Mouse (Mus musculus): ENCODE data around the gene Fbl. TPM values are rescaled to one million over a fixed set of nuclear protein-coding genes. Genes with fewer than 3 reads are reported as not detected.
"Not testable (repeated sequence)": the region's sequence is repeated elsewhere in the genome, so short reads cannot be mapped to it uniquely, and the experiment has no call there.

The Fbl gene
- polyA plus RNA-seq (2016; fragmentation: Nextera tagmentation; extraction: Ambion mirVana), result 123 and 147 TPM in 2 replicates

DNA sequence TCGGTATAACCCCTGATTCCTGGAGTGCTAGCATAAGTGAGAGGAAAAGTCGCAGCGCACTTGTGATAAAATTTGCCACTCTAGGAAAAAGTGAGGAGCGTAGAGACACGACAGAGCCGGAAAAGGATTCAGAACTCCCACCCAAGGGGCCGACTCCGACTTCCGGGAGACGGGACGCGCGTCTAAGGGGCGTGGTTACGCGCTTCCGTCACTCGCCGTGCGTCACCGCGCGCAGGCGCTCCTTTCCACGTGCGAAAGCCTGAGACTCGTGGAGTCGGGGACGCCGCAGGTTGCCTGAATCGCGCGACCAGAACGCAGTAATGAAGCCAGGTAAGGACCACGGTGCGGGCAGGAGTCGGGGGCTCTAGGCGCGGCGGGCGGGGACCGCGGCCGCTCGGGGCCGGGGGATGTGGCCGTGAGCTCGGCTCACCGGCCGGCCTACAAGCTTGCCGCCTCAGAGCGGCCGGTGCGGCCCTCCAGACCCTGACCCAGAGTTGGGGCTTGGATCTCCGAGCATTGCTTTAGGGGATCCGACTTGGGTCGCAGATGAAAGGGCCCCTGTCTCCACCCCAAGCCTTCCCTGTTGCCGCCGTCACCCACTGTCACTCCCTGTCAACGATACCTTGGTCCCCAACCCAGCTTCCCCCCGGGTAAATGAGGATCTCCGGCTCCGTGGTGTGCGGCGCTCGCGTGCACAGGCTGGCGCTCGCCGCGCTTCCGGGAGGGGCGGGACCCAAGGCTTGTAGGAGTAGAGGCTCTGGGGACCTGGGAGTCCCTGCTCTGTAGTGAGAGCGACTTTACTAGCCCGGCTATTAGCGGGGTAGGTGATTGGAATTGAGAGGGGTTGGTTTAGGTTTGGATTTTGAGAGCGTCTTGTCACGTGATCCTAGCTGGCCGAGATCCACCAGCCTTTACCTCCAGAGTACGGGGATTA, at the start of gene Fbl:
Gene Fbl (plus strand): TSS at position 222 of the 934 bp plus-strand sequence.
- peak; percentile 93 for DNase-seq (ENCODE audit: low spot score)
- Histone ChIP-seq H3K27me3 (ENCODE audit: insufficient read depth, poor library complexity, severe bottlenecking) (no peaks in the 10 kb centered on the region), H3K4me3 (peak within 1 kb of the TSS; percentile 92), H3K27ac (peak within 1 kb of the TSS; percentile 90), H3K4me1 (replicated peaks) (peaks cover 32% of the 10 kb centered on the region), H3K36me3 (peaks cover 7% of the 10 kb centered on the region; the same call in 1 of the 2 replicates), H3K9me3 (peaks cover 8% of the 10 kb centered on the region; the same call in 1 of the 2 replicates)
- WGBS, result under 1% methylated on average over 78 of the region's 80 CpGs

DNA sequence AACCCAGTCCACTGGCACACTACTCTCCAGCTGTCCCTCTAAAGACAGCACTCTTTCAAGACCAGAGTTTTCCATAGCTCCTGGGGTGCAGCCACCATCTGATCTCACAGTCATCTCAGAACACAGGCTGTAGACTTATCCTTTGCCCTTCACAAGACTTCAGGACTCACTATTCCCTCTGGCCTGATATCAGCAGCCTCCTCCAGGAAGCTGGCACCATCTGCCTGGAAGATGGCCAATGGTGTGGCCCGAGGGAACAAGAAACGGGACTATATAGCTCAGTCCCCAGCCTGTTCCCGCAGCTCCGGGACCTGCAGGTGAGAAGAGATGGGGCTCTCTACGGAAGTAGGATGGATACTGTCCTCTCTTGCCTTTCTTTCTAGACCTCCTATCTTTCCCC, 40.3 kb upstream of the Fbl start, which contains the start of gene 9530053A07Rik:
Gene 9530053A07Rik (plus strand): TSS at position 301 of the 400 bp plus-strand sequence.
- H3K36me3 ChIP-seq, result no peaks in the 10 kb centered on the region
- no peaks in the 10 kb centered on the region for H3K9me3 ChIP-seq
- H3K27ac ChIP-seq, result no peak within 1 kb of the TSS
- no peaks in the 10 kb centered on the region for H3K4me1 ChIP-seq (replicated peaks)
- no peak for DNase-seq (ENCODE audit: low spot score)
- no peaks in the 10 kb centered on the region for H3K27me3 ChIP-seq (ENCODE audit: insufficient read depth, poor library complexity, severe bottlenecking)
- 84% methylated on average over 5 of the region's 5 CpGs for WGBS
- no peak within 1 kb of the TSS for H3K4me3 ChIP-seq

DNA sequence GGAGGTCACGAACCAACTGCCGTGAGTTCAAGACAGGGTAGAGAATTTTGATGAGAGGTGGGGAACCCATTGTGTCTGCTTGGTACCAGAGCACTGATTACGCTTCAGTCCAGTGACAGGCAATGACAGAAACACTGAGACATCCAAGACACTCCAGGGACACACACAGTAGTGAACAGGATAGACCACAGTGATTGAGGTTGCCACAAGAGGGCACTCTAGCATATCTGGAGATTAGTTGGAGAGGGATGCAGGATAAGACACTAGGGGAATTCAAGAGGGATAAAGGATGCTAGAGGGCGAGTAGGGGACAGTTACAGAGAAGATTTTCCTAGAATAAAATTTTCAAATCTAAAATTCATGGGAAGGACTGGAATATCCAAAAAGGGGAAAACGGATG, 31.9 kb upstream of the Fbl start:
- peak; percentile 33 for DNase-seq (ENCODE audit: low spot score)
- Histone ChIP-seq H3K9me3 (no peaks in the 10 kb centered on the region), H3K36me3 (no peaks in the 10 kb centered on the region), H3K4me3 (no peak overlapping the region), H3K27ac (no peak overlapping the region), H3K27me3 (ENCODE audit: insufficient read depth, poor library complexity, severe bottlenecking) (no peaks in the 10 kb centered on the region), H3K4me1 (replicated peaks) (no peaks in the 10 kb centered on the region)
- 61% methylated on average over 5 of the region's 5 CpGs for WGBS

DNA sequence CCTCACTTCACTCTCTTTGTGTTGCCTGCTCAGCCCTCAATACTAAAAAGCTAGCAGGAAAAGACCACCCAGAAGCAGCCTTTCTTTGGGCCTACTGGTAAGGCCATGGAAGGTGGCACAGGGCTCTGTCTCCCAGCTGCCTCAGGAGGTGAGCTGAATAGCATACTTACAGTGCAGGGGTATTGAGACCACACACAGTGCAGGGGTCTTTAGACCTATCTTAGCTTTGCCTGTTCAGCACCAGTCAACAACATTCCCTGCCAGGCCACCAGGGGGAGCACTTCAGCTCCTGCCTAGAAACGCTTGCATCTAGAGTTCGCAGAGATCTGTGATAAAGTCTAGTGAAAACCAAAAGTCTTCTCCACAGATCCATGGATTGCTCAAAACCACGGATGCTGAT, 21.2 kb upstream of the Fbl start:
- Histone ChIP-seq H3K4me3 (no peak overlapping the region), H3K4me1 (replicated peaks) (peaks cover 19% of the 10 kb centered on the region), H3K27me3 (ENCODE audit: insufficient read depth, poor library complexity, severe bottlenecking) (peaks cover 17% of the 10 kb centered on the region; the same call in 1 of the 2 replicates), H3K27ac (no peak overlapping the region), H3K36me3 (no peaks in the 10 kb centered on the region), H3K9me3 (peaks cover 15% of the 10 kb centered on the region)
- WGBS, result 26% methylated on average over 3 of the region's 3 CpGs
- peak; percentile 80 for DNase-seq (ENCODE audit: low spot score)

DNA sequence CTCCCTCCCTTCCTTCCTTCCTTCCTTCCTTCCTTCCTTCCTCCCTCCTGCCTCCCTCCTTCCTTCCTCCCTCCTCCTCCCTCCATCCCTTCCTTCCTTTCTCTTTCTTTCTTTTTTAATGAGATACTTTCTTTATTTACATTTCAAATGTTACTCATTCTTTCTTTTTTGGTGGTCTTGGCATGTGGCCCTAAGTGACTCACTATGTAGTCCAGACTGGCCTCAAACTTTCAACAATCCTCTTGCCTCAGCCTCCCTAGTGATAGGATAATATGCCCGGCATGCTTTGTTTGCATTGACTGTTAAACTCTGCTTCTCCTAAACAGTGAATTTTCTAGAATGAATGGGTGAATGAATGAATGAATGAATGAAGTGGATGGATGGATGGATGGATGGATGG, 19.7 kb upstream of the Fbl start:
- 99% methylated on average over 1 of the region's 1 CpGs for WGBS
- Histone ChIP-seq H3K4me1 (replicated peaks) (peaks cover 19% of the 10 kb centered on the region), H3K36me3 (no peaks in the 10 kb centered on the region), H3K9me3 (0 out of 2 replicates have a peak, but pooled peaks cover under 1% of the 10 kb centered on the region), H3K4me3 (no peak overlapping the region), H3K27ac (no peak overlapping the region), H3K27me3 (ENCODE audit: insufficient read depth, poor library complexity, severe bottlenecking) (peaks cover 17% of the 10 kb centered on the region; the same call in 1 of the 2 replicates)
- DNase-seq (ENCODE audit: low spot score), result no peak

DNA sequence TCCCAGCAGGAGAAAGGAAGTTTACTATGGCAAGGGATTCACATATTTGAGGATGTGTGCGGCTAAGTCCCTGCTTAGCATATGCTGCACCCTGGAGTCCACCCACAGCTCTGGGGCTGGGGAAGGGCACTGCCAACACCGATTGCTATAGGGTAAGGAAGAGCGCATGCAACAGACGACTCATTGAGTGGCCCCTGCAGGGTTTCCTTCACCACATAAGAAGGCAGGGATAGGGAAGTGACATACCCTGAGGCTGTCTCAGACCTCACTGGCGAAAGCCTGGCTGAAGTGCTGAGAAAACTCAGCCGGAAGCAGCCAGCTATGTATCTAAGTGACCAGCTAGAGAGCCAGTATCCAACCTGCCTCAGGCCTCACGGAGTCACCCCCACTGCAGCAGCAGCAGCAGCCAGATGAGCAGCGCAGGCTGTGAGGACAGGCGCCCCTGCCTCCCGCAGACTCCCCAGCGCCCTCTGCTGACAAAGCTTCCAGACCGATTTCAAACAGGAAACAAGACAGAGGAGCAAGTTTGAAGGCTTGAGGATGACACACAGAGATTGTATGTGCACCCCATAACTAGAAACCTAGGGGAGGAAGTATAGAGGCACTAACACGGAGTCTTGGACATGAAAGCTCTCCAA, 17.8 kb upstream of the Fbl start:
- H3K4me3 ChIP-seq, result no peak overlapping the region
- WGBS, result 16% methylated on average over 13 of the region's 13 CpGs
- peak; percentile 63 for DNase-seq (ENCODE audit: low spot score)
- H3K27ac ChIP-seq, result no peak overlapping the region
- H3K27me3 ChIP-seq (ENCODE audit: insufficient read depth, poor library complexity, severe bottlenecking), result peaks cover 15% of the 10 kb centered on the region; the same call in 1 of the 2 replicates
- H3K36me3 ChIP-seq, result no peaks in the 10 kb centered on the region
- no peaks in the 10 kb centered on the region for H3K9me3 ChIP-seq
- peaks cover 19% of the 10 kb centered on the region for H3K4me1 ChIP-seq (replicated peaks)

DNA sequence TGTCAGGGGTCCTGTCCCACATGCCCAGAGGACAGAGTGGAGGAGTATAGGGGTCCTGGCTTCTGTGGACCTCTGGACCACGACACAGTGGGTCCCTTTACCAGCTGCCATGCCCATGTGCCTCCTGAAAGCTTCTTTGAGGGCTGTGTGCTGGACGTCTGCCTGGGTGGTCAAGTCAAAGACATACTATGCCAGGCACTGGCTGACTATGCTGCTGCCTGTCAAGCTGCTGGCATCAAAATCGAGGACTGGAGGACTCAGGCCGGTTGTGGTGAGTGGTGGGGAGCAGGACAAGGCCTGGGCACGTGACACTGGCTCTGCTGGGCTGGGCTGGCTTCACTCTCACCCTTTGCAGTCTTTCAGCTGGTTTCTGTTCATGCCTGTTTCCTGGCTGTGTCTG, 15.9 kb upstream of the Fbl start:
- H3K4me1 ChIP-seq (replicated peaks); H3K9me3 ChIP-seq; H3K36me3 ChIP-seq; H3K27ac ChIP-seq; DNase-seq (ENCODE audit: low spot score); H3K4me3 ChIP-seq: not testable (repeated sequence)
- peaks cover 10% of the 10 kb centered on the region; the same call in 1 of the 2 replicates for H3K27me3 ChIP-seq (ENCODE audit: insufficient read depth, poor library complexity, severe bottlenecking)
- 40% methylated on average over 5 of the region's 5 CpGs for WGBS

DNA sequence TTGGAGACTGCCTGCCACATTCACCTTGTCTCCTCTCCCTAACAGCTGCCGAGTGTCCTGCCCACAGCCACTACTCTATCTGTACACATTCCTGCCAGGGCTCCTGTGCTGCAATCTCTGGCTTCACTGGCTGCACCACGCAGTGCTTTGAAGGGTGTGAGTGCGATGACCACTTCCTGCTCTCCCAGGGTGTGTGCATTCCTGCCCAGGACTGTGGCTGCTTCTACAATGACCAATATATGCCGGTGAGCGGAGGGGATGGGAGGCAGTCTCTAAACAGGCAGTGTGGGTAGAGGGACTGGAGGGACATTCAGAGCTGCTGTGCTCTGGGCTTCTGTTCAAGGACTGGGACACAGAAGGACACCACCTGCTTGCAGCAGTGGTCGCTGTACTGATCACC, 10.2 kb upstream of the Fbl start:
- Histone ChIP-seq H3K36me3 (no peaks in the 10 kb centered on the region), H3K4me3 (no peak overlapping the region), H3K27ac (no peak overlapping the region), H3K27me3 (ENCODE audit: insufficient read depth, poor library complexity, severe bottlenecking) (no peaks in the 10 kb centered on the region), H3K9me3 (no peaks in the 10 kb centered on the region), H3K4me1 (replicated peaks) (0 out of 2 replicates have a peak, but pooled peaks cover 10% of the 10 kb centered on the region)
- no peak for DNase-seq (ENCODE audit: low spot score)
- WGBS, result 60% methylated on average over 6 of the region's 6 CpGs

DNA sequence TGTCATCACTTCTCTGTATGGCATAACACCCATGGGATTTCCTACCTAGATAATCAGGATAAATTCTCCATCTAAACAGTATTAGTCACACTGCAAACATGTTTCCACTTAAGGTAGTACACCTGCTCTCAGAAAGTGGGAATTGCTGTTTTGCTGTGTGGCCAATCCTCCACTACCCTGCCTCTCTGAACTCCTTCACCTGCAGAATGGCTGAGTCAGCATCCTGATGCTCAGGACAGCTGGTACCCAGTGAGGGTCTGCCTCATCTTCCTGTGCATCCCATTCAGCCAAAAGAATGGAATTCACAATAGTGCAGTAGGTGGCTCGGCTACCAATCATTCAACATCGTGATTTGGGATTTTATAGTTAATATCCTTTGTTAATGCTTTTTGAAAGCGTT, 9.6 kb upstream of the Fbl start:
- 76% methylated on average over 3 of the region's 3 CpGs for WGBS
- no peaks in the 10 kb centered on the region for H3K9me3 ChIP-seq
- no peaks in the 10 kb centered on the region for H3K36me3 ChIP-seq
- H3K27ac ChIP-seq, result no peak overlapping the region
- 0 out of 2 replicates have a peak, but pooled peaks cover 10% of the 10 kb centered on the region for H3K4me1 ChIP-seq (replicated peaks)
- no peak overlapping the region for H3K4me3 ChIP-seq
- no peak for DNase-seq (ENCODE audit: low spot score)
- no peaks in the 10 kb centered on the region for H3K27me3 ChIP-seq (ENCODE audit: insufficient read depth, poor library complexity, severe bottlenecking)

DNA sequence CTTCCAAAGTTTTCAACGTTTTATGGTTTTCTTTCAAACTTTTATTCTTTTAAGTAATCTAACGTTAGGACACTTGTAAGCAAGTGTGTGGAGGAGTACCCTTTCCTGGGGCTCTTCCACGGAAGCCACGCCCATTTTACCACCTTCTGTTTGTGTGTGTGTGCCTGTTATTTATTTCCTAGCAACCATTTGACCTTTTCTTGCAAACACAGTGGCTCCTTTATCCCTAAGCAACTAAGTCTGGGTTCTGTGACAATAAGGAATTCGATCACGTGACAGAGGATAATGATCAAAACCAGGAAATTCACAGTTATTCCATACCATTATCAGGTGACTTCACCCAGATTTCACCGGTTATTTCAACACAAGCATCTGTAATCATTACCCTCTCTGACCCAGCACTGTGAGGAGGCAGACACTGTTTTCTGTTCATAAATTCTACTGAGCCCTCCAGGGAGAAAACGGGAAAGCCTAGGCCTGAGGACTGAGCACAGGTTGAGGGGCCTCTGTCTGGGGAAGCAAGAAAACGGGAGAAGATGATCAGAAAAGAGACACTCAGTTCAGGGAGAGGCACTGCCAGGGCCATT, 8.3 kb upstream of the Fbl start:
- Histone ChIP-seq H3K9me3 (peaks cover 8% of the 10 kb centered on the region; the same call in 1 of the 2 replicates), H3K27me3 (ENCODE audit: insufficient read depth, poor library complexity, severe bottlenecking) (no peaks in the 10 kb centered on the region), H3K4me3 (no peak overlapping the region), H3K27ac (no peak overlapping the region), H3K36me3 (no peaks in the 10 kb centered on the region), H3K4me1 (replicated peaks) (0 out of 2 replicates have a peak, but pooled peaks cover 10% of the 10 kb centered on the region)
- no peak for DNase-seq (ENCODE audit: low spot score)
- WGBS, result 67% methylated on average over 9 of the region's 9 CpGs

DNA sequence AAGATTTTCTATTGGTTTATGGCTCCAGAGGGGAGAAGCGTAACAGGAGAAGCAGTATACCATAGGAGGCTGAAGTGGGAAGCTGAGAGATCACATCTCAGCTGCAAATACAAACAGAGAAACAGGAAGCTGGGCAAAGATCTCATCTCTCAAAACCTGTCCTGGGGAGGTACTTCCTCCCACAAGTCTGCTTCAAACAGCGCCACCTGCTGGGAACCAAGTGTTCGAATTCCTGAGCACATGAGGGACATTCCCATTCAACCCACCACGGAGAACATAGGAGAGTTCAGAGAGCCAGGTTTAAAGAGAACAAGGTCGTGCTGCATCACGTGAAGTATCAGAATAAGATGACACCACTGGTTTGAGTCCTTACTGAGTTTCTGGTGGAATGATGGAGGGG, 4.1 kb upstream of the Fbl start:
- Histone ChIP-seq H3K4me3 (no peak overlapping the region), H3K27ac (no peak overlapping the region), H3K27me3 (ENCODE audit: insufficient read depth, poor library complexity, severe bottlenecking) (no peaks in the 10 kb centered on the region), H3K4me1 (replicated peaks) (peaks cover 14% of the 10 kb centered on the region), H3K9me3 (peaks cover 8% of the 10 kb centered on the region; the same call in 1 of the 2 replicates), H3K36me3 (no peaks in the 10 kb centered on the region)
- 79% methylated on average over 6 of the region's 6 CpGs for WGBS
- no peak for DNase-seq (ENCODE audit: low spot score)

DNA sequence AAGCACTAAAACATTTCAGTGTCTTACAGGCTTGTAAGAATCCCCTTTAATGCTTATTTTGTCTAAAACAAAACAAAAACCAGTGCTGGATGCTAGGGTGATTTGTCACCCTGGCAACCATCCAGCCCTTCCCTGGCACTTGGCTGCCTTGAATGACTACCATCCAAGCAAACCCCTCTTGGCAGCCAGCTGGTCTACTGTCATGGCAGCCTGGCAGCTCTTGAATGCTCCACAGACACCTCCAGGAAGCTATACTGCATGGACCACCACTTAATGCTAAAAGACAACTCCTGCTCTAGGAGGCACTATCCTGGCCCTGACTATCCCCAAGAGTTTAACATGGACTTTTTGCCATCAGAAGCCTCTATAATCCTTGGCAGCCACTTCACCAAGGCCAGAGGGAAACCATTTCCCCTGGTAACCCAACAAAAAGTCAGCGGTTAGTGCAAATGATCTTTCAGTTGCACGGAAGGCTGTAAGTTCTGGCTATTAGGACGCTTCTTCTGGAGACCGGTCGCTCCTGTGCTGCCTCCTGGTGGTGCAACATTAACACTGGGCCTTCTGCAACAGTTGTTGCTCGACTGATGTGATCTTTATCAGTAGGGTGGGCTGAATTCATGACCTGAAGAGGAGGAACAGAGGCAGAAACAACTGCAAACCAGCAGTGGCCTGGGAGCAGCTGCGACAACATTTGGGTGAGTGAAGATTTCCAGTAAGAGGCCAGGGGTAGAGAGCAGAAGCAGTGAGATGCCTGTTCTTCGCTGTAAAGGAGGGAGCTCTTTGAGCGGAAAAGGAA, 992 bp upstream of the Fbl start:
- Histone ChIP-seq H3K27ac (peak overlapping the region; percentile 90), H3K27me3 (ENCODE audit: insufficient read depth, poor library complexity, severe bottlenecking) (no peaks in the 10 kb centered on the region), H3K4me1 (replicated peaks) (peaks cover 32% of the 10 kb centered on the region), H3K4me3 (peak overlapping the region; percentile 92), H3K9me3 (peaks cover 8% of the 10 kb centered on the region; the same call in 1 of the 2 replicates), H3K36me3 (no peaks in the 10 kb centered on the region)
- WGBS, result 12% methylated on average over 9 of the region's 9 CpGs
- DNase-seq (ENCODE audit: low spot score), result peak; percentile 71
